Mouse (Mus musculus) erythroblast, embryonic 14.5 days (primary cell): ENCODE results near the gene Hmgb1.

ENCODE experiments used
- GATA1 ChIP-seq: IDR thresholded peaks from 2 replicates; pipeline ENCODE4 v1.6.1; 2012; ENCODE audit warnings: low read length, inconsistent platforms, mixed read lengths
- TAL1 ChIP-seq: IDR thresholded peaks from 3 replicates; pipeline ENCODE4 v1.6.1; 2012; ENCODE audit warnings: low read length, inconsistent platforms, mixed read lengths

DNA sequence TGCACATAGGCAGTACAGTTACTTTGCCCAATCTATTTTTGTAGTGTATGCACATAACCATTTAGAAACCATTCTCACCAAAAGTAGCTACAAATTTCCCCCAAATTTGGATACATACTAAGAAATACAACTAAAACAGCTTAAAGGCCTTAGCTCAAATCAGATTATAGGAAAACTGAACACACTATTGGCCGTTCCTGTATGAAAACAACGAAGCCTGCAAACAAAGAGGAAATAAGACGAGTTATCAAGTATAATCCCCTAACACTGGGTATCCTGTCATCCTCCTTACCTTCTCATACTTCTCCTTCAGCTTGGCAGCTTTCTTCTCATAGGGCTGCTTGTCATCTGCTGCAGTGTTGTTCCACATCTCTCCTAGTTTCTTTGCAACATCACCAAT, 134.9 kb downstream of the Hmgb1 start:
- no peak for TF ChIP-seq TAL1
- TF ChIP-seq GATA1 = no peak
